8 mouse cellular contexts compared by ENCODE assay signal in genomic region chr6:64568599-64568998, GRCm38 (mm10).
DNase-seq lines count a peak whose midpoint lies in the region; ATAC-seq lines count a peak whose summit lies in the region.

No protein-coding gene starts in this region.

- H3K4me3 ChIP-seq in hindbrain, embryonic 14.5 days (replicated peaks; ENCODE audit: low read length), result no peak overlapping the region
- H3K4me3 ChIP-seq in hindbrain, embryonic 12.5 days, result no peak overlapping the region
- H3K4me3 ChIP-seq in liver, embryonic 12.5 days, result no peak overlapping the region

- H3K36me3 ChIP-seq in hindbrain, embryonic 14.5 days (replicated peaks; ENCODE audit: control insufficient read depth, insufficient read depth), result no peaks in the 10 kb centered on the region
- no peaks in the 10 kb centered on the region for H3K36me3 ChIP-seq in hindbrain, embryonic 12.5 days
- no peaks in the 10 kb centered on the region for H3K36me3 ChIP-seq in liver, embryonic 12.5 days

- H3K4me2 ChIP-seq in hindbrain, embryonic 14.5 days (replicated peaks), result no peak overlapping the region
- H3K4me2 ChIP-seq in hindbrain, embryonic 12.5 days (replicated peaks), result no peak overlapping the region
- no peak overlapping the region for H3K4me2 ChIP-seq in liver, embryonic 12.5 days

- no peaks in the 10 kb centered on the region for H3K4me1 ChIP-seq in hindbrain, embryonic 14.5 days (replicated peaks; ENCODE audit: control insufficient read depth, insufficient read depth, low read length)
- H3K4me1 ChIP-seq in hindbrain, embryonic 12.5 days, result no peaks in the 10 kb centered on the region
- no peaks in the 10 kb centered on the region for H3K4me1 ChIP-seq in liver, embryonic 12.5 days

- no peak overlapping the region for H3K9ac ChIP-seq in hindbrain, embryonic 14.5 days
- H3K9ac ChIP-seq in hindbrain, embryonic 12.5 days, result no peak overlapping the region
- H3K9ac ChIP-seq in liver, embryonic 12.5 days, result no peak overlapping the region

- intact Hi-C loops in gastrocnemius, postnatal 36 days (cut with DNase I), result no loop called here

- 72% methylated on average over 5 of the region's 5 CpGs for WGBS in hindbrain, embryonic 14.5 days
- 76% methylated on average over 5 of the region's 5 CpGs for WGBS in hindbrain, embryonic 12.5 days
- 32% methylated on average over 5 of the region's 5 CpGs for WGBS in liver, embryonic 12.5 days (ENCODE audit: insufficient replicate concordance)

- no peaks in the 10 kb centered on the region for H3K27me3 ChIP-seq in hindbrain, embryonic 14.5 days (ENCODE audit: control insufficient read depth, insufficient read depth, low read length)
- H3K27me3 ChIP-seq in hindbrain, embryonic 12.5 days, result no peaks in the 10 kb centered on the region
- no peaks in the 10 kb centered on the region for H3K27me3 ChIP-seq in liver, embryonic 12.5 days (replicated peaks)

- H3K9me3 ChIP-seq in hindbrain, embryonic 14.5 days (ENCODE audit: control insufficient read depth, low read length), result no peaks in the 10 kb centered on the region
- H3K9me3 ChIP-seq in hindbrain, embryonic 12.5 days (replicated peaks), result no peaks in the 10 kb centered on the region
- no peaks in the 10 kb centered on the region for H3K9me3 ChIP-seq in liver, embryonic 12.5 days (replicated peaks)

- no peak for ATAC-seq in hindbrain, embryonic 14.5 days (ENCODE audit: low FRiP score)
- ATAC-seq in hindbrain, embryonic 12.5 days (ENCODE audit: low FRiP score), result no peak
- peak; percentile 62 to 75; a peak in 3 of 4 replicates for ATAC-seq in hematopoietic stem cell, adult 5-6 weeks (replicated peaks in 1 of 2; ENCODE audit: insufficient read depth in 1 of 2, low FRiP score in 2 of 2, low TSS enrichment in 1 of 2, low read depth in 1 of 2, poor library complexity in 2 of 2, severe bottlenecking in 2 of 2)
- no peak for ATAC-seq in liver, embryonic 12.5 days

- no peak overlapping the region for H3K27ac ChIP-seq in hindbrain, embryonic 14.5 days
- H3K27ac ChIP-seq in hindbrain, embryonic 12.5 days, result no peak overlapping the region
- H3K27ac ChIP-seq in liver, embryonic 12.5 days, result no peak overlapping the region

- peak; percentile 37 for DNase-seq in hindbrain, embryonic 14.5 days (ENCODE audit: low spot score)
- DNase-seq in A20 (ENCODE audit: low read depth, low spot score), result peak; percentile 25
- peak; percentile 11 for DNase-seq in R1 (ENCODE audit: low read depth, low spot score)
- DNase-seq in right cerebral cortex, adult 18-20 months, result peak; percentile 43
- no peak for DNase-seq in gastrocnemius, postnatal 36 days

Comparison
In these comparisons a context has a peak if more than half of its experiments do, and no peak if none do; other contexts are left out.
1. ATAC-seq: peak in hematopoietic stem cell, adult 5-6 weeks (2 of 2); none in hindbrain, embryonic 14.5 days (single experiment), hindbrain, embryonic 12.5 days (single experiment) and liver, embryonic 12.5 days (single experiment).
2. DNase-seq: peak in hindbrain, embryonic 14.5 days (single experiment), A20 (single experiment), R1 (single experiment) and right cerebral cortex, adult 18-20 months (single experiment); none in gastrocnemius, postnatal 36 days (0 of 2).